Mouse (Mus musculus): Measurements from ENCODE around the gene Vmn1r193. TPM values are rescaled to one million over a fixed set of nuclear protein-coding genes. Genes with fewer than 3 reads are reported as not detected.

The Vmn1r193 gene
- polyA plus RNA-seq, 1 experiment from 2014 or later = not detected

Small RNAs within 50 kb of the gene (microRNA-seq; reads per million reads assigned to microRNA genes)
- not detected for gene Gm23282
- not detected for gene Gm25084

Other genes starting within 250 kb of the Vmn1r193 start
- not detected in 2 replicates for gene Pom121l2, start 242.0 kb downstream of the Vmn1r193 start, polyA plus RNA-seq (2015; fragmentation: Nextera tagmentation; extraction: Ambion mirVana)
- gene Prss16, start 213.4 kb downstream of the Vmn1r193 start, polyA plus RNA-seq (2015; fragmentation: Nextera tagmentation; extraction: Ambion mirVana) = 0.62 and 1.0 TPM in 2 replicates
- 9.5 and 11.4 TPM in 2 replicates for gene Hist1h2ah, start 187.6 kb downstream of the Vmn1r193 start, polyA plus RNA-seq (2015; fragmentation: Nextera tagmentation; extraction: Ambion mirVana)
- gene Hist1h2bk, start 187.3 kb downstream of the Vmn1r193 start, polyA plus RNA-seq (2015; fragmentation: Nextera tagmentation; extraction: Ambion mirVana) = 4.4 and 5.4 TPM in 2 replicates
- gene Hist1h4i, start 181.8 kb downstream of the Vmn1r193 start, polyA plus RNA-seq (2015; fragmentation: Nextera tagmentation; extraction: Ambion mirVana) = 40.8 and 42.0 TPM in 2 replicates
- gene Hist1h2ag, start 180.2 kb downstream of the Vmn1r193 start, polyA plus RNA-seq (2015; fragmentation: Nextera tagmentation; extraction: Ambion mirVana) = 13.0 and 22.6 TPM in 2 replicates
- 17.5 and 18.4 TPM in 2 replicates for gene Hist1h2bj, start 179.9 kb downstream of the Vmn1r193 start, polyA plus RNA-seq (2015; fragmentation: Nextera tagmentation; extraction: Ambion mirVana)
- not detected in 2 replicates for gene Vmn1r188, start 138.7 kb downstream of the Vmn1r193 start, polyA plus RNA-seq (2015; fragmentation: Nextera tagmentation; extraction: Ambion mirVana)
- gene Vmn1r189, start 117.3 kb downstream of the Vmn1r193 start, polyA plus RNA-seq (2015; fragmentation: Nextera tagmentation; extraction: Ambion mirVana) = not detected in 2 replicates
- gene Vmn1r191, start 39.2 kb downstream of the Vmn1r193 start, polyA plus RNA-seq (2015; fragmentation: Nextera tagmentation; extraction: Ambion mirVana) = not detected in 2 replicates
- gene Vmn1r192, start 32.0 kb downstream of the Vmn1r193 start, polyA plus RNA-seq (2015; fragmentation: Nextera tagmentation; extraction: Ambion mirVana) = not detected in 2 replicates
- not detected in 2 replicates for gene Vmn1r194, start 21.1 kb upstream of the Vmn1r193 start, polyA plus RNA-seq (2015; fragmentation: Nextera tagmentation; extraction: Ambion mirVana)
- gene Vmn1r195, start 47.4 kb upstream of the Vmn1r193 start, polyA plus RNA-seq (2015; fragmentation: Nextera tagmentation; extraction: Ambion mirVana) = not detected in 2 replicates
- not detected in 2 replicates for gene Vmn1r196, start 66.8 kb upstream of the Vmn1r193 start, polyA plus RNA-seq (2015; fragmentation: Nextera tagmentation; extraction: Ambion mirVana)
- gene Vmn1r197, start 101.4 kb upstream of the Vmn1r193 start, polyA plus RNA-seq (2015; fragmentation: Nextera tagmentation; extraction: Ambion mirVana) = not detected in 2 replicates
- not detected in 2 replicates for gene Vmn1r198, start 127.2 kb upstream of the Vmn1r193 start, polyA plus RNA-seq (2015; fragmentation: Nextera tagmentation; extraction: Ambion mirVana)
- gene Vmn1r199, start 156.7 kb upstream of the Vmn1r193 start, polyA plus RNA-seq (2015; fragmentation: Nextera tagmentation; extraction: Ambion mirVana) = not detected in 2 replicates
- gene Vmn1r200, start 167.2 kb upstream of the Vmn1r193 start, polyA plus RNA-seq (2015; fragmentation: Nextera tagmentation; extraction: Ambion mirVana) = not detected in 2 replicates
- not detected in 2 replicates for gene Vmn1r201, start 248.8 kb upstream of the Vmn1r193 start, polyA plus RNA-seq (2015; fragmentation: Nextera tagmentation; extraction: Ambion mirVana)